Mouse (Mus musculus) lung, postnatal 4 days (tissue): ENCODE measurements around the gene Sfrp5.

Experiments
- DNase-seq, 2 experiments: peaks; one replicate each; pipeline ENCODE4 v3.0.0; 2021

Gene Sfrp5

DNA sequence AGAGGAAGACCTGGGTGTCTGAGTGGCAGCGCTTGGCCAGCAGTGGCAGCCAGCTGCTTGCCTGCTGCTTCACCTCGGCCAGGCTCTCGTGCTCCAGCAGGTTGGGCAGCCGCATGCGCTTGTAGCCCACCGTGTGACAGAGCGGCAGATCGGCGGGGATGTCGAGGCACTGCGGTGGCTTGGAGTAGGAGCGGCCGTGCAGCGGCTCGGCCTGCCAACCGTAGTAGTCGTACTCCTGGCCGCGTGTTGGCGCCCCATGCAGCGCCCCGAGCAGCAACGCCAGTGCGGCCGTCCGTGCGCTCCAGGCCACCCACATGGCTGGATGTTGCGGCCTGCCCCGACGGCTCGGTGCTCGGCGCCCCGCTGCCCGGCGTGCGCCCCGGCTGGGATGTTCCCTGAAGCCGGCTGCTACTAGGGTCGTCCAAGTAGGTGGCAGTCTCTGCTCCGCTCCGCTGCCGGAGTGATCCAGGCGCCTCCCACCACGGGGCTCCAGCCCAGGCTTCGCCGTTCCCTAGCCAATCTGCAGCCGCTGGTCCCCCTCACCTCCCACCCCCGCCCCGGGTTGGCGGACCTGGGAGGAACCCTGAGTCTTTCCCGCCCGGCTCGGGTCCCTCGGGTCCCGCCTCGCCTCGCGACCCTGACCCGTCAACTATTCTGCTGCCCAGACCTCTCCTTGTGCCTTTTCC is at the start of gene Sfrp5:
TSS of gene Sfrp5 (minus strand) at position 557 of the 686 bp plus-strand sequence.
- DNase-seq, result no peak

DNA sequence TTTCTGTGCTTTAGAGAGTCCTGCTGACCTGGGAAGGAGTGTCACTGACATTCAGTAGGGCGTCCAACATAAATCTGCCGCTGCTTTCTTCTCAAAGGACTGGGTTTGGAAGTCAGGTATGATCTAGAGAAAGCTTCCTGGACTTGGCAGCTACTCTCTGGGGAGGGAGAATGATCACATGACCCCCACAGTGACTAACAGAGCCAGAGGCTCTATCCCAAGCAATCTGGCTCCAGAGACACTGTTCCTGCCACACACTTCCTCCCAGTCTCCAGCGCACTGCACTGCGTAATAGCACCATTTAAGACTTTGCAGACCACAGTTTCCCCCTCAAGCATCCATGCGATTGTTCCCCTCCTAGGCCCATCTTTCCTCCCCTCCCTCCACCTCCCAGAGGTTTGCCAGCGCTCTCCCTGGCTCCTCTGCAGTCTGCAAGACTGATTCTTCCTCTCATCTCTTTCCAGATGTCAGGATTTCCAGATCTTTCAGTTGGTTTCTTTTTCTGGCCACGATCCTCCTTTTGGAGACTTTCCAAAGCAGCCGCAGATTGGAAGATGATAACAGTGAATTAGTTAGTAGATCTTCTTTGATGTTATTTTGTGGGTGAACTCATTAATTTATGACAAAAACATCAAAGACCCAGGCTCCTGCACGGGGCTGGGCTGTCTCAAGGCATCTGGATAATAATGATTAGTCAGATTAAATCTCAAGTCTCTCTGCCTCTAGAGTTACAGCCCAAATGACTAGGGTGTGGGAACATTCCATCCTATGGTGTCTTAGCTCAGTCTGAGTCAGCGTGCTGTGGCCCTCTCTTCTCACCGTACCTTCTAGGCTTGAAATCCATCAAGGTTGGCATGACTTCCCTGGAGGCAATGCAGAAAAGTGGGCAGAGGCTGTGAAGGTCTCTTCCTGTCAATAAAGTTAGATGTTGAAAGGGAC is 48.2 kb upstream of the Sfrp5 start:
- no peak for DNase-seq

DNA sequence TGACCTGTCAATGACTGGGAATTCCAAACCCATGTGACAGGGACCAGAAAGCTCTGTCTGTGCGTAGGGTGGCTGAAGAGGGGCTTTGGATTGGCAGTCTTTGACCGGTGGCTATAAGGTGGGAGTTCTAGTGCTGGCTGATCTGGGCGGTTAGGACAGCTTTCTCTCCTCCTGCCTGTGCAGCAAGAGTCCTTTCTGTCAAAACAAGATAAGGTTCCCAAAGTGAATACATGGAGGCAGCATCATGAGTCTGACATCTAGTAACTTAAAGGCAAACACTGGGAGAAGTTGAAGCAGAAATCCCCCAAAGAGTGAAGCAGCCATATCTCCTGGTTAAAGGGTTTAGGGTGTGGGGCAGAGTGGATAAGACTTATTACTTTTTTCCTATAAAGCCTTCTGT is 45.5 kb upstream of the Sfrp5 start, which contains the start of gene Golga7b:
TSS of gene Golga7b (plus strand) at position 56 of the 400 bp plus-strand sequence.
- no peak for DNase-seq

DNA sequence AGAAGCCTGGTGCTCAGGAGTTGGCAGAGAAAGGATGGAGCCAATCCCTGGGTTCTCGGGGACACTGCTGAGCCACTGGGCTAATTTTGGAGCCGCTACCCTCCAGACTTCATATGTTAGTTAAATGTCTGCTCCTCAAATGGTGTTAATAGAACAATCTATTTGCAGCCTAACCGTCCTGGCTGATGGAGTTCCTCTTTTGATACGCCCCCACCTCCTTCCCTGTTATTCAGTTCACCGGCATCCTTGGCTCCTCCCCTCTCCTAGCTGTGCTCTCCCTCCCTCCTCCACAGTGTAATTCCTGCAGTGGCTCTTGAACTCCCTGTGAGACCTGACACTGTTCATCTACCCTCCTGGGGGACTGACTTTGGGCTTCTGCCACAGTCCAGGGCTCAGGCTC is 44.6 kb upstream of the Sfrp5 start:
- DNase-seq, result no peak

DNA sequence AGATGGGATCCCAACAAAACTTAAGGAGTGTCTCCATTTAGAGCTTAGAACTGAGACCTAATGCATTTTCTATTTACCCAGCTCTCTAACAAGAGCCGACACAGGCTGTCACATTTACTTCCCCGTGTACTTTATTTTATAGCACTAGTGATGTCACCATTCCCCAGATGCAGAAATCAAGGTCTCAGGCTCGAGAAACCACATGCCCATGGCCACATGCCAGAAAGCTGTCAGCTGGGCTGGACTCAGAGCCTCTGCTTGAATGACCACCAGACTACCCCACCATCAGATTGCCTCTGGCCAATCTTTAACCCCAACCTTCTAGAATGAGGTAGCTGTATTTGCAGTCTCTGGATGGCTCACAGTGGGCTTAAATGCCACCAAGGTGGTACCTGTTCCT is 41.3 kb upstream of the Sfrp5 start:
- DNase-seq, result no peak

DNA sequence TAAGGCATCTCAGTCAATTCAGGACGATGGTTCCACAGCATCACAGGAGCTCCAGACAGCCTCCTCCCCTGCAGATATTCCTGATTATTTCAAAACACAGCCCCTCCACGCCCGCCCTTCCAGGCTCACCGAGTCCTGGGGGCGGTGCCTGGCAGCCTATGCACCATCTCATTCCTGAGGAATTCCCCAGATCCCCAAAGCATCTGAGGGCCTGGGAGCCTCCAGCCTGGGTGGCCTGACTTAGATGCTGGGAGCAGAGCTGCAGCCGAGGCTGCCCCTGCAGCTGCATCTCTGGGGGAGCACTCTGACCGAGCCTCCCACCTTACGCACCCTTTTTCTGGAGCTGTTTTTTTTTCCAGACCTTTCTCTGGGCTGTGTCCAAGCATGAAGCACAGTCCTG is 38.8 kb upstream of the Sfrp5 start:
- no peak for DNase-seq

DNA sequence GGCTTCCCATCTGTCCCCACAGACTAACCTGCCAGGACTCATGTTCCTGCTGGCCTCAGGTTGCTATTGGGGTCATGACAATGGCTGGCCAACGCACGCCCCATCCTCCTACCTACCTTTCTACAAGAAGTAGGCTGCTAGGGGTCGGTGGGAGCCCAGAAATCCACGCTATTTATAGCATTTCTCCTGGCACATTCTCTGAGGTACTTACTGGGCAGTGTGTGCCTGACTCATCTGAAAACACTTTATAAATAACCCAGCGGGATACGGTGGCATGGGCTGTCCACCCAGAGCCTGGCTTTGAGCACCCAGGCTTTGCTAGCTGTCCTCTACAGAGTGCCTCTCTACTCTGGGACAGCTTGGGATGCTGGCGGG is 36.3 kb upstream of the Sfrp5 start:
- no peak for DNase-seq

DNA sequence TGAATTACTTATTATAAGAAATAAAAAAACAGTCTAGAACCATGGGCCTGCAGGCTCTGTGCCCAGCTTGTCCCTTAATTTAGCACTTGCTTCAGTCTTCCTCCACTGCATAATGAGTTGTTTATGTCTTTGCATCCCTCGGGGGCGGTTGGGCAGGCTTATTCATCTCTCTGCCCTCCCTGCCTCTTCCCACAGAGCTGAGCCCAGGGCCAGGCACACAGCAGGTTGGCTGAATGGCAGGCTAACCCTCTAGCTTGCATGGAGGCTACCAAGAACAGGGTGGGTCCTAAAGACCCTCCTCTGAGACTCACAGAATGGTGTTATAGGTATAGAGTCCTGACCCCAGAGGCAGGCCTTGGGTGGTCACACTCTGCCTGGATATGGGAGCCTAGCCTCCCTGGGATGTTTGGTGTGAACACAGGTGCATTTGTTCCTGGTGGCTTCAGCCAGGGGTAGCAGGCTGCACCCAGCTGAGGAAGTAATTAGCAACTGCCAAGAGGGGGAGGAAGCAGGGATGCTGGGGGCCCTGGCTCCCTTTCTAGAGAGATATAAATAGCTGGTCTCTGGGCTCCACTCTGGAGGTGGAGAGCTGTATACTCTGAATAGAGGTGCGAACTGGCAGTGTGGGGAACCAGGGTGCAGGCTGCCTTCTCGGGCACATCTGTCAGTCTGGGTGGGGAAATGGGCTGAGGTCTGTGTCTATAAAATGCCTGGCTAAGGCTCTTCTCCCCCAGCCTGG is 35.7 kb upstream of the Sfrp5 start:
- DNase-seq, result no peak

DNA sequence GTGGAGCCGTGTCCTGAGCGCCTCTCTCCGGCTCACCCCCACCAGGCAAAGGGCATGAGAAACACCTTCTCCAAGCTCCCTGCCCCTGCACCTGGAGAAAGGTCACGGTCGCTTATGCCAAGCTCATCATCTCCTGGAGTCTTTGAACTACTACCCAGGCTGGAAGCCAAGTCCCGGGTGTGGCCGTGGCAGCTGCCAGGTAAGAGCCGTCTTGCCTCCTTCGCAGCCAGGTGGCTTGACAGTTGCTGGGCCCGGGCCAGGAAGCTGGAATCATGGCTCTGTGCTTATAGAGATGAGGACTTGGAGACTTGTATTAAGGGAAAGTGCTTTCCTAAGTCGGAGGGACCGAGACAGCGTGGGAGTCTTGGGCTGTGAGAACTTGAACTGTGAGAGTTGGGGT is 28.9 kb upstream of the Sfrp5 start:
- no peak for DNase-seq

DNA sequence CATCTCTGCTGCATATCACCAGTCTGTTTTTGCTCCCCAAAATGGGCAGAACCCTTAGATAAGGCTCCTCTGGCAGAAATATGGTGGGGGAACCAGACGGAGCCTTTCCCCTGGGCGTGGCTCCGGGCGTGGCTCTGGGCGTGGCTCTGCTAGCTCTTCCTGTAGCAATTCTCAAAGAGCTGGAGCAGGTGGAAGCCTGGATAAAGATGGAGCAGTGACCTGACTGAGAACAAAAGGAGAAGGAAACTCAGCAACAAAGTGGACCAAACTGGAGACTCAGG is 28.2 kb upstream of the Sfrp5 start:
- DNase-seq, result no peak

DNA sequence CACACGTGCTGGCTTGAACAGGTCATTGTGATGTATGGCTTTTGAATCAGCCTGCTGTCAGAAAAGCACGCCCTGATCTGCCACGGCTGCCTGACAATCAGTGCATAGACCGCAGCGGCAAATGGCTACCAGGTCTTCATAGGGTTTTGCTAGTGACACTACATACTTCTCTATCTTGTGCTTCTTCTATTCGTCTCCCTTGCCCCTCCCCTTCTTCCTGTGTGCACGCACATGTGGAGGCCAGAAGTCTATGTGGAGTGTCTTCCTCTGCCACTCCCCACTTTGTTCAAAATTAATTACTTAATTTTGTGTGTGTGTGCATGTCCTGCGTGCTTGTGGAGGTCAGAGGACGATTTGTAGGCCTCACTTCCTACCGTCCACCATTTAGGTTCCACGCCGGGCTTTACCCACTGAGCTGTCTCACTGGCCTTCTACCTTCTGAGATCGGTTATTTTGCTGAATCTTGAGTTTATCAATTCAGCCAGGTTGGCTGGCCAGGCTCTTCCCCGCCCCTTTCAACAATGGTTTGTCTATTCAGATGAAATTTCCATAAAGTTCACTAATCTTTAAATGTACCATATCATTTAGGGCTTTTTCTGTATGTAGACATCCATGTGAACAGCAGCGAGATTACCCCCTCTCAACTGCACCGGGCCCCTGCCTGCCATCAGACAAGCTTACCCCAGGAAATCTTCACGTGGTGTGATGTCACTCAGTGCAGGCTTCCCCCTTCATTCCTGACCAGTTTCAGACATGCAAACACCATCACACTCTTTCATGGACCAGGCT is 27.6 kb upstream of the Sfrp5 start:
- no peak for DNase-seq

DNA sequence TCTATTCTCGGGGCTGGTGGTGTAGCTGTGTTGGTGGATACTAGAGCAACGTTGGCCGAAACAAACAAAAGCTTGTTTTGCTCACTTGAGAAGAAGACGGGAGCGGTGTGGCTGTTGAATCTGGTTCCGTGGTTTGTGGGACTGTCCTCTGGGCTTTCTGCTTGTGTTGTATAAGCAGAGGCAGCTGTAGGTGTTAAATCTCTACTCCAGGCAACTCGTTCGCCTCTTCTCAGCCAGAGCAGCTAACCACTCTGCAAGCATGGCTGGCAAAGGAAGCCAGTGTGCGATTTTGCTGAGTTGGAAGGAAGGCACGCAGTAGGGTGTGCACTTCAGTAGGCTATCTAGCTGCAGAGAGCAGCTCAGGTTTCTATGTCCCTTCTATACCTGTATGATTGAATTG is 24.4 kb upstream of the Sfrp5 start:
- DNase-seq, result no peak

DNA sequence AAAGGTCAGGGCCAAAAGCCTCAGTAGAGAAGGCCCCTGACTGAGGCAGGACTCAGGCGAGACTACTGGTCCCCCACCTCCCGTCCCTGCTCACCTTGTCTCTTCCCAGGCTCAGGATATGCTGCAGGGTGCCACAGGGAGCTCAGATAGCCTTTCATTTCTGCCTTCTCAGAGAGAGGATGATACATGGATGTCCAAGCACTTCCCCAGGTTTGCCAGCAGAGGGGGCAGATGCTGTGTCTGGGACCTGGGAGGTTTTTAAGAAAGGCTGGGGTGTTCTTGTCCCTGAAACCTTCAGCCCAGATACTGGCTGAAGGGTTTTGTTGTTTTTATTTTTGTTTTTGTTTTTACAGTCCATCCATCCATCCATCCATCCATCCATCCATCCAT is 15.3 kb upstream of the Sfrp5 start:
- no peak for DNase-seq

DNA sequence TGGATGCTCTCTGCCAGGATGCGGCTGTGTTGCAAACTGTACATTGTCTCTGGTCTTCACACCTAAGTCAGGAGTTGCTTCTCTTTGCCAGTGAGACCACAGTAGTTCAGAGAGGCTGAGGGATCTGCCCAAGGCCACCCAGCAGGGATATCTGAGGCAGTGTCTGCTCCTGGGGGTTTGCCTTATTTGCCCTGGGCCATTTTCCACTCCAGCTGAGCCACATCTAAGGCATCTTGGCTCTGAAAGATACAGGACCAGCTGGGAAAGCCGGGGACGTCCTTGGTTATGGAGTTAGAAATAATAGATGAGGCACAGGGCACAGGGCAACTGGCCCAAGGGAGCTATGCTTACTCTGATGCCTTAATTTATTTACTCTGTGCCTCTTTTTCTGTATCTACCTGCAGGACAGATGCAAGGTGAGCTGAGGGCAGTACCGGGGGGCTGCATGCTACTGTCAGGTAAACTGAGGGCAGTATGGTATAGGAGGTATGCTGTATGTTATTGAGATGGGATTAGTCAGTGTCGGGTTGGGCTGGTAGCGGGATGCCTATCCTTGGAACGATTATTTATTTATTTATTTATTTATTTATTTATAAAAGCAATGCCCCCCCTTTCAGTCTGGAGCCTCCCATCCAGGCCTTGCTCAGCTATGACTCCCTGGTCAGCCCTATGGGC is 14.8 kb upstream of the Sfrp5 start:
- no peak for DNase-seq

DNA sequence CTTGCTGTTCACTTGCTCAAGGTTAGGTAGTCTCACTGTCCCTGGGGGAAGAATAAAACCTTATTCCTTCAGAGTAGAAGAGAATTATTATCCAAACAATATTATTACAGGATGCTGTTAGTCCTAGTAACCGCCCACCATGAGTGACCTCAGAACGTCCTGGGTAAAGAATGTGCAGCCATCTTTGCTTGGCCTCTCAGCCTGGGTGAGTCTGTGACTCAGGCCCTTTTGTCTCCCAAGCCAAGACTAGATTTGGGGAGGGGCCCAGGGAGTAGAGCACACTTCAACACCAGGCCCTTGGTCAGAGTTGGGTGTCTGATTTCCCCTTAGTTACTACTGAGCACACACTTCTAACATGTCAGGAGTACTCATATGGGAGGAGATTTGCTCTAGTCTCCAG is 12.5 kb upstream of the Sfrp5 start:
- DNase-seq, result no peak

DNA sequence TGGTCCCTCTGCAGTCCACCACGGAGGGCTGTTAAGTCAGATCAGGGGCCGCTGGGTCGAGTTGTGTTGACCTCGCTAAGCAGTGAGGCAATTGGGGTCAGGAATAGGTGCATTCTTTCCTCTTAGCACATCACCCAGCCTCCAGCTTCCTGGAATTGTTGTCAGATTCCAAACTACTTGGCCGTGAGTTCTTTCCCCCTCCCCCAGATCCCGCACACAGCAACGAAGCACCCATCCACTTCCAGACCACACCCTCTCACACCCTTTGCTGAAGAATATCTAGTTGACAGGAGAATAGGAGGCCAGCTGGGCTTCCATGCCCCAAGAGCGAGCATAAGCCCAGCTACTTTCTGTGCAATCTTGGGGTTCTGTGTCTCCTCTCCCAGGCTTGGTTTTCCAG is 9.9 kb upstream of the Sfrp5 start:
- DNase-seq, result no peak

DNA sequence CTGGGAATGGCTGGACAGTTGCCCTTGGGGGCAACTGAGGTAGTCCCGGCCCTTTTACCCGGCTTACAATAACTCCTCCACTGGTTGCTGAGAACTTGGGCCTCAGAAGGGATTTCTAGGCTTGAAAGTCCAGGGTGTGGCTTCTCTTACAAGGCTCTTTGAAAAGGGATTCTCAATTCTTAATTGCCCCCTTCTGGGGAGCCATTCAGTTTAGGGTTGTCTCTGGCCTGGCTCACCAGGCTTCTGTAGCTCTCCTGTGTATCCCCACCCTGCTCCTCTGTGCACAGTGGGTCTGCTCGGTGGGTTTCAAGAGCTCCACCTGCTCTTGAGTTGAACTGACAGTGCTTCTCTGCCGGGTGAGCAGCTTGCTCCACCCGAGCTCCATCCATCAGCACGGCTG is 7.9 kb upstream of the Sfrp5 start:
- no peak for DNase-seq

DNA sequence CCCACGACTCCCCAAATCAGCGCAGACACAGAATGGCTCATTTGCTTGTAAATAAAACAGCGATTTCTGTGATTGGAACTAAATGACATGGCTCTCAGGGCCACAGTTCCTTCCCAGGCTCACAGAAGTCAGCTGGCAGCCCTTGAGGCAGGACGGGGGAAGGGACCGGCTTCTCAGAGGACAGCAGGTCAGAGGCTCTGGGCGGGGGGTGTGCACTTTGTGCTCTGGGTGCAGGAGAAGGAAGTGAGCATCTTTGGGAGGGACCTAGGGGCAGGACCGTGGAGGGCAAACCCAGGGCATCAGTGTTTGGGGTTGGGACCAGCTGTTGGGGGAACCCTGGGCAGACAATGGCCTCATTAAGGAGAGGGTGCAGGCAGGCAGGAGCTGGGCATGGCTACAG is 7.4 kb upstream of the Sfrp5 start:
- DNase-seq, result no peak

DNA sequence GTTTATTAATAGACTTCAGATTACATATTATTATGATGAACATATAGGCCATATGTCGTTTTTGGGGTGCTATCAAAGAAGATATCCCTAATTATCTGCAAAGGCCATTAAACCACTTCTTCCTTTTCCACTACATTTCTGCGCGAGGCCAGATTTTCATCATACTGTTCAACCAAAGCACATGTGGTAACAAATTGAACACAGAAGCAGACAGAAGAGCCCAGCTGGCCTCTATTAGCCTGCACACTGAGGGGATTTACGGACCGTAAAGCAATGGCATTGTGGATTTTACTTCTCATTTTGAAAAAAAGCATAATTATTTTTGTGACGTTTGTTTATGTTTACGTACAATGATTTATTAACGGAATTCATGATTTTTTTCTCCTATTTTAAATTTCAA is 3.1 kb upstream of the Sfrp5 start:
- no peak for DNase-seq

DNA sequence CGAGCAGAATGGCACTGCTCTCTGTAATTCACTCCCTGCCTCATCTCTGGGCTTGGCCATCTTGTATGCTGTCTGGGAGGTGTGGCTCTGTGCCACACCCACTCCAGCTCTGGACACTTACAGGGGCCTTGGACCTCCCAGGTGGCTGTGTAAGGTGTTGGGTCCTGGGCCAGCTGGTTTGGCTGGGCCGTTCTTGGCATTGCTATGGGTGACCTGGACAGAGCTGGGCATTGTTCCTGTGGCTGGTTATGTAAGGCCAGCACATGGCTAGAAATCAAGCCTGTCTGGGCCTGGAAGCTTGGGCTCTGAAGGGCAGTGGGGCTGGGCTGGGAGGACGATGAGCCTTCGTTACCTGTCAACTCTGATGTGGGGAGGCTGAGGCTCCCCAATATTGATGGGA is 2.3 kb upstream of the Sfrp5 start:
- DNase-seq, result no peak

DNA sequence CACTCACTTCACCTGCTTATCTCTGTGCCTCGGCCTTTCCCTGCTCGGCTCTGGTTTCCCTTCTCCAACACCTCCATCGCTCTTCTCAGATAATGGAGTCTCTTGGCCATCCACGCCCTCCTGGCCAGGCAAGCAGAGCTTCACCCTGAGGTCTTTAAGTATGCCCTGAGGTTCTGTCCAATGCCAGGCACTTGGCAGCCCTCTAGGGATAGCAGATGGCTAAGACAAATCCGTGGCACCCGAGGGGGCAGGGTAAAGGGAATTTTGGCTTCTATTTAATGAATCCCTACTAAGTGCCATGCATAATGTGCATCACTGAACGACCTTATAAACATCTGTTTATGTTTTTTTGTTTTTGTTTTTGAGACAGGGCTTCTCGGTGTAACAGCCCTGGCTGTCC is 415 bp upstream of the Sfrp5 start:
- DNase-seq, result no peak

DNA sequence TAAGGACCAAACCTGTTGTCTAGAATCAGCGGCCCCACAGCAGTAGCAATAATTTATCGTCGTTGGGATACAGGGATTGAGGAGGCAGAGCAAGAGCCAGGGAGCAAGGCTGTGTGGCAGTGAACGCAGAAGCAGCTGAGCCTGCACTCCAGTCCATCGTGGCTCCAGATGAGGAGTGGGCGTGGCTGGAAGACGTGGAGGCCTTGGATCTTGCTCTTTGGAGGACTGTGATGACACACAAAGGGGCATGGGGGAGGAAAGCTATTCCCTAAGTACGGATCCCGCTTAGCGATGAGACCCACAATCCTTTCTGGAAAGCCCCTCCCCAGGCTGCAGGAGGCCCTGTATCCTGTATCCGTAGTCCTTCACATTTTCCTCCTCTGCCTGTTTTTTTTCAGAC is 4.0 kb downstream of the Sfrp5 start:
- DNase-seq, result no peak

DNA sequence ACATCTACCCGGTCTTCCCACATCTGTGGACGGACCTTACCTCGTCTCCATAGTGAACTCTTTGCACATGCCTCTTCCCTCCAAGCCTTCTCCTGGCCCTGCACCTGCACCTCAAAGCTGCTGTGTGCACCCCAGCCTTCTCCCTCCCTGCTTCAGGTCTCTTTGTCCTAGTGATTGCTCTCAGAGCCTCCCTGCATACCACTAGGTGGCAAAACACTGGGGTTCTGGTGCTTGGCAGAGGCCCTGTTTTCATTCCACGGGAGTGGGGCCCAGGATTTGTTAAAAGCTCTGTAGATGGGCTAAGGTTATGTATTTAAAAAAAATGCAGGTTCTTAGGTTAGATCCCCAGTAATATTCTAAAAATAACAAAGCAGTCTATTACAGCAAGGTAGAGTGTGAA is 5.0 kb downstream of the Sfrp5 start:
- DNase-seq, result no peak
